Mouse (Mus musculus) liver, embryonic 15.5 days (tissue): Measurements from ENCODE around the gene Tbc1d5. TPM values are rescaled to one million over a fixed set of nuclear protein-coding genes. Genes with fewer than 3 reads are reported as not detected.

Experiments
- ATAC-seq: fragments of 200-750 bp; cut with Nextera tagmentation; 2 replicates; pipeline ENCODE4 v1.8.0; 2017; ENCODE audit warnings: moderate number of reproducible peaks, mild to moderate bottlenecking, moderate library complexity; ENCODE audit not compliant: insufficient read depth
- H3K27ac ChIP-seq: fragments of 300-500 bp; sonication (generic); replicated peaks from 2 replicates; pipeline ENCODE4 v1.5.1; 2015; ENCODE audit warnings: mild to moderate bottlenecking, inconsistent platforms
- H3K27me3 ChIP-seq: fragments of 300-500 bp; sonication (generic); 2 replicates; pipeline ENCODE4 v1.6.1; 2015; ENCODE audit warnings: mild to moderate bottlenecking, inconsistent platforms
- H3K36me3 ChIP-seq: fragments of 300-500 bp; sonication (generic); replicated peaks from 2 replicates; pipeline ENCODE4 v1.6.1; 2015; ENCODE audit warnings: moderate library complexity, mild to moderate bottlenecking, inconsistent platforms
- H3K4me1 ChIP-seq: fragments of 300-500 bp; sonication (generic); replicated peaks from 2 replicates; pipeline ENCODE4 v1.6.1; 2015; ENCODE audit warnings: inconsistent platforms
- H3K4me2 ChIP-seq: fragments of 300-500 bp; sonication (generic); 2 replicates; pipeline ENCODE4 v1.6.1; 2015; ENCODE audit warnings: moderate library complexity, mild to moderate bottlenecking, inconsistent platforms
- H3K4me3 ChIP-seq: fragments of 300-500 bp; sonication (generic); replicated peaks from 2 replicates; pipeline ENCODE4 v1.5.1; 2015; ENCODE audit warnings: mild to moderate bottlenecking, inconsistent platforms
- H3K9ac ChIP-seq: fragments of 300-500 bp; sonication (generic); 2 replicates; pipeline ENCODE4 v1.6.1; 2015; ENCODE audit warnings: moderate library complexity, mild to moderate bottlenecking, inconsistent platforms
- H3K9me3 ChIP-seq: fragments of 300-500 bp; sonication (generic); replicated peaks from 2 replicates; pipeline ENCODE4 v1.6.1; 2016; ENCODE audit warnings: inconsistent platforms
- WGBS: fragments of 180-500 bp; shearing (Covaris S2); methylation state at CpG from one replicate; pipeline ENCODE4 v1.1.7; 2015; ENCODE audit warnings: mixed read lengths; ENCODE audit not compliant: insufficient replicate concordance; 5-methylcytosine and 5-hydroxymethylcytosine counted together
- polyA plus RNA-seq: library from polyadenylated mRNA; unstranded; fragments of >200 nt; fragmentation: Nextera tagmentation; extraction: Ambion mirVana; gene quantifications from 2 replicates; pipeline ENCODE4 v1.2.1, GENCODE M21; 2015

Gene Tbc1d5
- polyA plus RNA-seq, 1 experiment from 2014 or later, result 3.3 TPM

DNA sequence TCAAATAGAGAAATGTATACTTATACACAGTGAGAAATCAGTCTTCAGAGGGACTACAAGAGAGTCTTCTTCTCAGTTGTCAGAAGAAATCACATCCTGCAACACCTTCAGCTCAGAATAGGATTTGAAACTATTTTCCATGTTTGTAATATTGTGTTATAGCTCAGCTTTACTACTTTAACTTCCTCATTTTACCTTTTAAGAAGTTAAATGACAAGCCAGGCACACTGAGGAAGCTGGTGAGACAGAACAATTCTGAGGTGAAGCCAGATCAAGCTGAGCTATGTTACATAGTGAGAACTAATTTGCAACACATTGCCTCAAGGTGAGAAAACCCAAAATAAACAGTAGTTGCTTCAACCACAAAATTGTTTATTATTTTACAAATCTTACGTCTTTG is 135.3 kb downstream of the Tbc1d5 start:
- no peak overlapping the region for H3K4me3 ChIP-seq
- no peak overlapping the region for H3K4me2 ChIP-seq
- no peaks in the 10 kb centered on the region for H3K27me3 ChIP-seq
- 48% methylated on average over 1 of the region's 1 CpGs for WGBS
- H3K9me3 ChIP-seq, result no peaks in the 10 kb centered on the region
- no peaks in the 10 kb centered on the region for H3K4me1 ChIP-seq
- ATAC-seq, result no peak
- H3K27ac ChIP-seq, result no peak overlapping the region
- no peak overlapping the region for H3K9ac ChIP-seq
- no peaks in the 10 kb centered on the region for H3K36me3 ChIP-seq

- H3K27me3 ChIP-seq, result no peaks in the 10 kb centered on the region
- no peaks in the 10 kb centered on the region for H3K9me3 ChIP-seq
- no peaks in the 10 kb centered on the region for H3K4me1 ChIP-seq
- H3K36me3 ChIP-seq, result no peaks in the 10 kb centered on the region
- no peak overlapping the region for H3K27ac ChIP-seq
- WGBS, result 16% methylated on average over 1 of the region's 1 CpGs
- H3K9ac ChIP-seq, result no peak overlapping the region
- H3K4me2 ChIP-seq, result no peak overlapping the region
- no peak overlapping the region for H3K4me3 ChIP-seq
- ATAC-seq, result no peak
Measured at GRCm38 (mm10) chr17:51040861-51041260, 138.3 kb downstream of the Tbc1d5 start.

- no peaks in the 10 kb centered on the region for H3K9me3 ChIP-seq
- H3K27ac ChIP-seq, result no peak overlapping the region
- H3K4me1 ChIP-seq, result no peaks in the 10 kb centered on the region
- no peak overlapping the region for H3K4me3 ChIP-seq
- no peak for ATAC-seq
- H3K36me3 ChIP-seq, result no peaks in the 10 kb centered on the region
- no peaks in the 10 kb centered on the region for H3K27me3 ChIP-seq
- no peak overlapping the region for H3K9ac ChIP-seq
- H3K4me2 ChIP-seq, result no peak overlapping the region
- WGBS, result 82% methylated on average over 5 of the region's 5 CpGs
Measured at GRCm38 (mm10) chr17:51023227-51023626, 155.9 kb downstream of the Tbc1d5 start.

- whole genome bisulfite sequencing, result 12% methylated on average over 2 of the region's 2 CpGs
- Histone ChIP-seq H3K9me3 (no peaks in the 10 kb centered on the region), H3K4me2 (no peak overlapping the region), H3K27ac (no peak overlapping the region), H3K4me1 (no peaks in the 10 kb centered on the region), H3K4me3 (no peak overlapping the region), H3K27me3 (no peaks in the 10 kb centered on the region), H3K9ac (no peak overlapping the region), H3K36me3 (no peaks in the 10 kb centered on the region)
- no peak for ATAC-seq
Measured at GRCm38 (mm10) chr17:51016384-51016783, 162.8 kb downstream of the Tbc1d5 start.

DNA sequence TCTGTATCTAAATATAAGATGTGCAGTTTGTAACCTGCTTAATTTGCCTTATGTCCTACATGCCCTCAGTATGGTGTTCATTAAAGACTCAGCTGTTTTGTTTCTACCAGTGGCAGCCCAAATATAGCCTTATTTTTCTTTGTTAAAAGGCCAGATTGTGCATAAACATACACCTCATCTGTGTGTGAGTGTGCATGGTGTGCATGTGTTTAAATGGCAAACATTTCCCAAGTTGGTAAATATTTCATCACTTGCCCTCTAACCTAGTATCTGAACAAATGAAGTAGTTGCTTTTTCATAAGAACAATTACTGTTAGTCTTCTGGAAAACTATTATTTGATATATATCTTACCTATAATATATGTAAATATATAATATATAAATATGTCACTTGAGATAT is 165.2 kb downstream of the Tbc1d5 start:
- no peak overlapping the region for H3K4me2 ChIP-seq
- H3K27me3 ChIP-seq, result no peaks in the 10 kb centered on the region
- 0 out of 2 replicates have a peak, but pooled peaks have one; percentile 28 for ATAC-seq
- H3K9me3 ChIP-seq, result no peaks in the 10 kb centered on the region
- H3K36me3 ChIP-seq, result no peaks in the 10 kb centered on the region
- H3K27ac ChIP-seq, result no peak overlapping the region
- H3K4me3 ChIP-seq, result no peak overlapping the region
- H3K4me1 ChIP-seq, result no peaks in the 10 kb centered on the region
- H3K9ac ChIP-seq, result no peak overlapping the region

- Histone ChIP-seq H3K4me2 (no peak overlapping the region), H3K9me3 (no peaks in the 10 kb centered on the region), H3K27ac (no peak overlapping the region), H3K9ac (no peak overlapping the region), H3K36me3 (no peaks in the 10 kb centered on the region), H3K4me3 (no peak overlapping the region), H3K27me3 (no peaks in the 10 kb centered on the region), H3K4me1 (no peaks in the 10 kb centered on the region)
- no peak for ATAC-seq
Measured at GRCm38 (mm10) chr17:51003179-51003578, 176.0 kb downstream of the Tbc1d5 start.

DNA sequence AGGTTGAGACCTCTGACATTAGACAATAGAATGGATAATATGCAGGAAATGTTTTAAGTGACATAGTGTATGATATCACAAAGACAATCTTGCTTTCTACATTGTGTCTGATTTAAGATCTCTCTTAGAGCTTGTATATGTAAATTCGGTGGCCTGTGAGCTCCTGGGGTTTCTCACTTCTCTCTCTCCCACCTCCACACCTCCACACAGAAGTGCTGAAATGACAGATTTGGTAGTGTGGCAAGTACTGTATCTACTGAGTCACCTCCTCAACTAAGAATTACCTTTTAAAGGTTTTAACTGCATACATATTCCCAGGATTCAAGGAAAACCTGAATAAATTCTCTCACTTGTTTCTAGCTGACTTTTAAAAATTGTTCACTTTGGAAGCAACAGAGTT is 180.9 kb downstream of the Tbc1d5 start:
- Histone ChIP-seq H3K4me1 (no peaks in the 10 kb centered on the region), H3K4me3 (no peak overlapping the region), H3K9ac (no peak overlapping the region), H3K4me2 (no peak overlapping the region), H3K27me3 (no peaks in the 10 kb centered on the region), H3K27ac (no peak overlapping the region), H3K36me3 (no peaks in the 10 kb centered on the region), H3K9me3 (no peaks in the 10 kb centered on the region)
- 56% methylated on average over 1 of the region's 1 CpGs for WGBS
- no peak for ATAC-seq

DNA sequence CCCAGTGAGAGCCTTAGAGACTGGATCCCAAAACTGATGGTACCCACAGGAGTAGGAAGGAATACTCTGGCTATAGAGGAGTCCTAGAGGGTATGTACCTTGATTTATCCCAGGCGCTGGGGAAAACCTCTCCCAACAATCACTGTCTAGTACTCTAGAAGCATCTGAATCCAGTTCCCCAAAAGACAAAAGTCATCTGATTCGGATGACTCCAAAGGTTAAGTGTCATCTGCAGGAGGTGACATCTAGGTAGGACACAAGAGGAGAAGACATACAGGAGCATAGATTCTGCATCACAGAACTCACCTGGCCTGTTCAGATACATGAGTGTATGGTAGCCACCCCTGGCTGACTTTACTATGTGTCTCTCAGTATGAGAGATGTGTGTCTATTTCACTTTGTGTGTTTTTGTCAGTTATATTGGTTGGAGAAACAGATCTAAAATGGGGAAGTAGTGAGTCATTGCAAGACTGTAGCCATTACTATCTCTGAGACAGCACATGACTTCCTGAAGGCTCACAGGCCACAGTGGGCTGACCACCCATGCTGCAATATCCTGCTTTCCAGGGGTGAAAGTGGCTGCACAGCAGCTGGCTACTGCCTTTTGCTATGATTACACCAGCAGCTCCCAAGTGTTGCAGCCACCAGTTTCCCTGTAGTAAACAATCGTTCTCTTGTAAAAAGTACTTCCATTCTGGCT is 185.7 kb downstream of the Tbc1d5 start:
- no peaks in the 10 kb centered on the region for H3K27me3 ChIP-seq
- H3K9me3 ChIP-seq, result no peaks in the 10 kb centered on the region
- H3K27ac ChIP-seq, result peak overlapping the region; percentile 65
- no peak overlapping the region for H3K4me3 ChIP-seq
- H3K36me3 ChIP-seq, result no peaks in the 10 kb centered on the region
- H3K4me2 ChIP-seq, result no peak overlapping the region
- 33% methylated on average over 3 of the region's 3 CpGs for WGBS
- ATAC-seq, result peak; percentile 78
- no peaks in the 10 kb centered on the region for H3K4me1 ChIP-seq
- no peak overlapping the region for H3K9ac ChIP-seq

DNA sequence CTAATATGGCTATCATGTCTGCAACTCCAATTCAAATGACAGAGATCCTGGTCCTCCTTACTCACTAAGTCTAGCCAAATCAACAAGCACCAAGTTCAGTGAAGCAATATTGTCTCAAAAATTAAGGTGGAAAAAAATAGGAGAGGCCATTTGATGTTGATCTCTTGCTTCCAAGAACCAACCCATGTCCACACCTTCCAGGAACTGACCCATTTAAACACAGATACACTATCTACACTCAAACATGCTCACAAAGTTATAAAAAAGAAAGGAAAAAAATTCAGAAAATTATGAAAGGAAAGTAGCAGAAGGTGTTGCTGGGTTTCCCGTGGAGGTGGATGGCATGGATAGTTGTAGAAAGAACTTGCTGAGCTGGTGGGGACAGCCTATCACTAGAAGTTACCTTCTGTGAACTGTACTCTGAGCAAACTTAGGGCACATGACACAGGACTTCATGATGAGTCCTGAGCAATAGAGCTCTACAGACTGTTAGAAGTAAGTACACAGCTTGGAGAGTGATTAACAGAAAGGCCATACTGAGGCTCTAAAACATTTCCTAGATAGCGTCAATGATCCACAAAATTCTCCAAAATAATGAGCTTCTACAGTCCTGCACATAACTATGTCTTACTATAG is 188.3 kb downstream of the Tbc1d5 start:
- no peak overlapping the region for H3K4me2 ChIP-seq
- no peak overlapping the region for H3K9ac ChIP-seq
- no peaks in the 10 kb centered on the region for H3K4me1 ChIP-seq
- no peaks in the 10 kb centered on the region for H3K9me3 ChIP-seq
- 68% methylated on average over 2 of the region's 2 CpGs for WGBS
- no peak for ATAC-seq
- no peaks in the 10 kb centered on the region for H3K27me3 ChIP-seq
- H3K27ac ChIP-seq, result no peak overlapping the region
- H3K36me3 ChIP-seq, result no peaks in the 10 kb centered on the region
- H3K4me3 ChIP-seq, result no peak overlapping the region

GRCm38 (mm10) chr17:50987935-50988334 is 191.2 kb downstream of the Tbc1d5 start:
- no peaks in the 10 kb centered on the region for H3K27me3 ChIP-seq
- no peak overlapping the region for H3K4me3 ChIP-seq
- no peaks in the 10 kb centered on the region for H3K36me3 ChIP-seq
- no peak overlapping the region for H3K4me2 ChIP-seq
- ATAC-seq, result no peak
- WGBS, result 50% methylated on average over 3 of the region's 3 CpGs
- no peak overlapping the region for H3K9ac ChIP-seq
- no peak overlapping the region for H3K27ac ChIP-seq
- no peaks in the 10 kb centered on the region for H3K4me1 ChIP-seq
- no peaks in the 10 kb centered on the region for H3K9me3 ChIP-seq

GRCm38 (mm10) chr17:50981933-50982332 is 197.2 kb downstream of the Tbc1d5 start:
- no peak overlapping the region for H3K9ac ChIP-seq
- no peaks in the 10 kb centered on the region for H3K9me3 ChIP-seq
- 75% methylated on average over 5 of the region's 5 CpGs for WGBS
- no peak overlapping the region for H3K4me2 ChIP-seq
- ATAC-seq, result no peak
- no peaks in the 10 kb centered on the region for H3K36me3 ChIP-seq
- H3K27ac ChIP-seq, result no peak overlapping the region
- no peaks in the 10 kb centered on the region for H3K27me3 ChIP-seq
- no peaks in the 10 kb centered on the region for H3K4me1 ChIP-seq
- no peak overlapping the region for H3K4me3 ChIP-seq

DNA sequence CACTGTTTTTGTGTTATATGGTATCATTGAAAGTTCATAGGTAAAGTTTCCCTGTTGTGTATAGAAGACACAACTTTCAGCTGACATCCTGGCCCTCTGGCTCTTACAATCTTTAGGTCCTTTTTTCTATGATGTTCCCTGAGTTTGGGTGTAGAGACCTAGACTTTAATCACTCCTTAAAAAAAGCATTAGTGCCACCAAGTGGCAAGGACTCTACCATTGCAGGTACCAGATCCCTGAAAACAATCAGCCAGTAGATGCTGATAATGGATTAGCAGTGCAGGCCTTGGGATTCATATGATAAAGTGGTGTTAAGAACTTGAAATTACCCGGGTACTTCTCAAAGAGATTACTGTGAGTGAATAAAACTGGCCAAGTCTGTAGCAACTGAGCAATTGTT is 207.0 kb downstream of the Tbc1d5 start:
- no peak for ATAC-seq
- no peaks in the 10 kb centered on the region for H3K9me3 ChIP-seq
- no peak overlapping the region for H3K9ac ChIP-seq
- no peak overlapping the region for H3K27ac ChIP-seq
- no peaks in the 10 kb centered on the region for H3K4me1 ChIP-seq
- WGBS, result 15% methylated on average over 1 of the region's 1 CpGs
- H3K4me2 ChIP-seq, result no peak overlapping the region
- H3K36me3 ChIP-seq, result no peaks in the 10 kb centered on the region
- H3K27me3 ChIP-seq, result no peaks in the 10 kb centered on the region
- no peak overlapping the region for H3K4me3 ChIP-seq
